Mouse (Mus musculus): ENCODE data around the gene Clic4.

- TF ChIP-seq MYOD1 (IDR thresholded peaks at IDR 0.05; ENCODE audit: control insufficient read depth in 1 of 3, insufficient read length in 2 of 3, low read depth in 2 of 3) (no peak), POLR2A (IDR thresholded peaks at IDR 0.05; ENCODE audit: insufficient read length, low read depth) (no peak), USF1 (IDR thresholded peaks at IDR 0.05; ENCODE audit: low read depth) (no peak)
Observed at GRCm38 (mm10) chr4:135246444-135246843, 26.2 kb downstream of the Clic4 start.

Measured in myocyte (in vitro differentiated cells).